8 mouse cellular contexts compared by ENCODE assay signal in the genomic region with DNA sequence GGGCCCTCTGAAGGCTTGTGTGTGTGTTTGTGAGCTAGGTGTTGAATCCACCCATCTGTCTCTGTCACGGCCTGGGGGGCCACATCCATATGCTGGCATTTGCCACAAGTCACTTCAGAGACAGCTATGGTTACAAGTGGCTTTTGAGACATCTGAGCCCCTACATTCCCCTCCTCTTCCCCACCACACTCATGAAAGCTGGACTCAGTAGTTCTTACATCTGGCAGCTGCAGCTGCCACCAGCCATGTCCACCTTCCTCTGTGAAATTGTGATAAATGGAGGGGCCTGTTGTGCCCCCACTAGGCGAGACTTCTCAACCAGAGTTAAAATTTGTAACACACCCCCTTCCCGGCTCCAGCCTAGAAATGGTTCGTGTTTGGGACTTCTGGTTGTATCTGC. TPM values are rescaled to one million over a fixed set of nuclear protein-coding genes. Genes with fewer than 3 reads are reported as not detected.
DNase-seq lines count a peak whose midpoint lies in the region; ATAC-seq and TF ChIP-seq lines count a peak whose summit lies in the region.

No protein-coding gene starts in this region.

- TF ChIP-seq CTCF in heart, postnatal 0 days (IDR thresholded peaks at IDR 0.05; ENCODE audit: low read depth), result no peak

- no peak for ATAC-seq in heart, postnatal 0 days (ENCODE audit: insufficient read depth, low read depth)
- peak; percentile 14 for ATAC-seq in forebrain, embryonic 11.5 days (replicated peaks; ENCODE audit: low FRiP score)
- peak; percentile 27; the same call in 1 of the 2 replicates for ATAC-seq in limb, embryonic 11.5 days (ENCODE audit: insufficient number of reproducible peaks, low FRiP score, low TSS enrichment, low read depth)
- ATAC-seq in neural tube, embryonic 12.5 days (ENCODE audit: low FRiP score, low read depth), result no peak

- no peak for DNase-seq in heart, postnatal 0 days (ENCODE audit: low spot score)
- DNase-seq in heart, adult 18-20 months, result no peak
- DNase-seq in forebrain, embryonic 11.5 days (ENCODE audit: low spot score), result no peak
- DNase-seq in limb, embryonic 11.5 days (ENCODE audit: low spot score), result no peak
- DNase-seq in urinary bladder, postnatal 36 days (ENCODE audit: low spot score in 2 of 2), result no peak
- DNase-seq in frontal cortex, postnatal 36 days (ENCODE audit: low spot score in 2 of 2), result no peak
- no peak for DNase-seq in gastrocnemius, adult 18-20 months (ENCODE audit: low spot score)

- 0 out of 2 replicates have a peak overlapping the region, but pooled peaks have one; percentile 18 for H3K9ac ChIP-seq in heart, postnatal 0 days (replicated peaks; ENCODE audit: low read depth, low read length)
- peak overlapping the region; percentile 35 for H3K9ac ChIP-seq in forebrain, embryonic 11.5 days (ENCODE audit: low read length)
- peak overlapping the region; percentile 41 for H3K9ac ChIP-seq in limb, embryonic 11.5 days (ENCODE audit: low read length)
- H3K9ac ChIP-seq in neural tube, embryonic 12.5 days, result no peak overlapping the region

- WGBS in heart, postnatal 0 days, result 58% methylated on average over 4 of the region's 4 CpGs
- WGBS in forebrain, embryonic 11.5 days, result 22% methylated on average over 4 of the region's 4 CpGs
- WGBS in limb, embryonic 11.5 days, result 7% methylated on average over 4 of the region's 4 CpGs
- WGBS in neural tube, embryonic 12.5 days, result 28% methylated on average over 4 of the region's 4 CpGs

- H3K4me2 ChIP-seq in heart, postnatal 0 days (ENCODE audit: low read depth, low read length), result no peak overlapping the region
- no peak overlapping the region for H3K4me2 ChIP-seq in forebrain, embryonic 11.5 days (ENCODE audit: low read depth, low read length, severe bottlenecking)
- no peak overlapping the region; the same call in 1 of the 2 replicates for H3K4me2 ChIP-seq in limb, embryonic 11.5 days (ENCODE audit: low read depth, severe bottlenecking)
- no peak overlapping the region; the same call in 1 of the 2 replicates for H3K4me2 ChIP-seq in neural tube, embryonic 12.5 days (replicated peaks)

- H3K4me3 ChIP-seq in heart, postnatal 0 days (ENCODE audit: low read depth, low read length), result no peak overlapping the region
- no peak overlapping the region for H3K4me3 ChIP-seq in forebrain, embryonic 11.5 days (ENCODE audit: low read depth, low read length)
- no peak overlapping the region for H3K4me3 ChIP-seq in limb, embryonic 11.5 days (ENCODE audit: low read depth, low read length)
- H3K4me3 ChIP-seq in neural tube, embryonic 12.5 days, result no peak overlapping the region

- H3K4me1 ChIP-seq in heart, postnatal 0 days (ENCODE audit: control insufficient read depth, insufficient read depth), result peaks cover 23% of the 10 kb centered on the region
- peaks cover 23% of the 10 kb centered on the region for H3K4me1 ChIP-seq in forebrain, embryonic 11.5 days (replicated peaks; ENCODE audit: control insufficient read depth, insufficient read depth, low read length)
- peaks cover 76% of the 10 kb centered on the region for H3K4me1 ChIP-seq in limb, embryonic 11.5 days (ENCODE audit: control insufficient read depth, insufficient read depth, low read length)
- H3K4me1 ChIP-seq in neural tube, embryonic 12.5 days, result peaks cover 46% of the 10 kb centered on the region

- no peaks in the 10 kb centered on the region for H3K27me3 ChIP-seq in heart, postnatal 0 days (ENCODE audit: control insufficient read depth, insufficient read depth, low read length)
- no peaks in the 10 kb centered on the region for H3K27me3 ChIP-seq in forebrain, embryonic 11.5 days (ENCODE audit: control insufficient read depth, insufficient read depth, low read length)
- H3K27me3 ChIP-seq in limb, embryonic 11.5 days (ENCODE audit: control insufficient read depth, insufficient read depth, low read length), result no peaks in the 10 kb centered on the region
- no peaks in the 10 kb centered on the region; the same call in 1 of the 2 replicates for H3K27me3 ChIP-seq in neural tube, embryonic 12.5 days (replicated peaks)

- no peaks in the 10 kb centered on the region for H3K9me3 ChIP-seq in heart, postnatal 0 days (replicated peaks; ENCODE audit: control insufficient read depth, low read length)
- no peaks in the 10 kb centered on the region for H3K9me3 ChIP-seq in forebrain, embryonic 11.5 days (ENCODE audit: control insufficient read depth, low read length)
- H3K9me3 ChIP-seq in limb, embryonic 11.5 days (ENCODE audit: control insufficient read depth, low read length), result no peaks in the 10 kb centered on the region
- no peaks in the 10 kb centered on the region for H3K9me3 ChIP-seq in neural tube, embryonic 12.5 days

- H3K27ac ChIP-seq in heart, postnatal 0 days (ENCODE audit: low read depth), result peak overlapping the region; percentile 21; the same call in 1 of the 2 replicates
- H3K27ac ChIP-seq in forebrain, embryonic 11.5 days (ENCODE audit: low read depth, low read length), result peak overlapping the region; percentile 64
- peak overlapping the region; percentile 98 for H3K27ac ChIP-seq in limb, embryonic 11.5 days (replicated peaks; ENCODE audit: low read depth, low read length)
- H3K27ac ChIP-seq in neural tube, embryonic 12.5 days, result 0 out of 2 replicates have a peak overlapping the region, but pooled peaks have one; percentile 33

- peaks cover 15% of the 10 kb centered on the region for H3K36me3 ChIP-seq in heart, postnatal 0 days (replicated peaks; ENCODE audit: control insufficient read depth, insufficient read depth, low read length)
- no peaks in the 10 kb centered on the region for H3K36me3 ChIP-seq in forebrain, embryonic 11.5 days (ENCODE audit: control insufficient read depth, insufficient read depth, low read length)
- peaks cover 6% of the 10 kb centered on the region; the same call in 1 of the 2 replicates for H3K36me3 ChIP-seq in limb, embryonic 11.5 days (ENCODE audit: control insufficient read depth, insufficient read depth, low read length)
- H3K36me3 ChIP-seq in neural tube, embryonic 12.5 days, result peaks cover 5% of the 10 kb centered on the region; the same call in 1 of the 2 replicates

- no peak for TF ChIP-seq EP300 in heart, postnatal 0 days (IDR thresholded peaks at IDR 0.05; ENCODE audit: low read depth)

RNA-seq across cellular contexts. Expression of a gene that starts 5.8 kb away (rescaled TPM):
- 87.2 and 90.9 TPM in 2 replicates for total RNA-seq in heart, postnatal 0 days (2014; rRNA removed; ENCODE audit: low replicate concordance)
- polyA plus RNA-seq in heart, postnatal 0 days (2015; fragmentation: Nextera tagmentation; extraction: Ambion mirVana), result 14.9 TPM in 2 replicates
- total RNA-seq in heart, adult 18-20 months (2021), result 10 to 100 TPM; 12.2 to 29.0 TPM
- polyA plus RNA-seq in forebrain, embryonic 11.5 days (2014; fragmentation: Nextera tagmentation; extraction: Ambion mirVana), result 18.3 and 18.7 TPM in 2 replicates
- 17.8 and 19.7 TPM in 2 replicates for polyA plus RNA-seq in limb, embryonic 11.5 days (2014; fragmentation: Nextera tagmentation; extraction: Ambion mirVana)
- polyA plus RNA-seq in neural tube, embryonic 12.5 days (2016; fragmentation: Nextera tagmentation; extraction: Ambion mirVana), result 13.5 and 14.7 TPM in 2 replicates
- total RNA-seq in gastrocnemius, adult 18-20 months (2021), result 1 to 10 TPM; 1.7 to 1.9 TPM

RNA-seq across cellular contexts. Expression of a gene that starts 39.7 kb away (rescaled TPM):
- total RNA-seq in heart, postnatal 0 days (2014; rRNA removed; ENCODE audit: low replicate concordance), result 0.73 and 11.0 TPM in 2 replicates
- 2.5 and 3.2 TPM in 2 replicates for polyA plus RNA-seq in heart, postnatal 0 days (2015; fragmentation: Nextera tagmentation; extraction: Ambion mirVana)
- total RNA-seq in heart, adult 18-20 months (2021), result under 1 TPM in 1 of 2 experiments, not detected in 1; 0.67 TPM
- polyA plus RNA-seq in forebrain, embryonic 11.5 days (2014; fragmentation: Nextera tagmentation; extraction: Ambion mirVana), result 1.00 and 1.0 TPM in 2 replicates
- polyA plus RNA-seq in limb, embryonic 11.5 days (2014; fragmentation: Nextera tagmentation; extraction: Ambion mirVana), result 8.0 and 10.8 TPM in 2 replicates
- 5.7 and 8.7 TPM in 2 replicates for polyA plus RNA-seq in neural tube, embryonic 12.5 days (2016; fragmentation: Nextera tagmentation; extraction: Ambion mirVana)
- over 10,000 TPM; 35,269 to 35,976 TPM for total RNA-seq in gastrocnemius, adult 18-20 months (2021)

Comparison
In these comparisons a context has a peak if more than half of its experiments do, and no peak if none do; other contexts are left out.
1. ATAC-seq: peak in forebrain, embryonic 11.5 days (single experiment) and limb, embryonic 11.5 days (single experiment); none in heart, postnatal 0 days (single experiment) and neural tube, embryonic 12.5 days (single experiment).
2. H3K27ac ChIP-seq: peak in every context shown above with its lines; median percentile 98 in limb, embryonic 11.5 days; 64 in forebrain, embryonic 11.5 days; 33 in neural tube, embryonic 12.5 days; 21 in heart, postnatal 0 days.